Mouse (Mus musculus) gonadal fat pad, adult 2 months (tissue): ENCODE measurements at regions not wholly inside any gene's neighbourhood (a gene's known extent, or its start where the extent isn't known, plus 50 kb on each side); places are given as distances from the start of the nearest gene placed in this dataset.
"Not testable (repeated sequence)": the region's sequence is repeated elsewhere in the genome, so short reads cannot be mapped to it uniquely, and the experiment has no call there.

Experiments used
- DNase-seq: peaks from one replicate; pipeline ENCODE4 v3.0.0-alpha.2; 2012; ENCODE audit warnings: low read depth

DNA sequence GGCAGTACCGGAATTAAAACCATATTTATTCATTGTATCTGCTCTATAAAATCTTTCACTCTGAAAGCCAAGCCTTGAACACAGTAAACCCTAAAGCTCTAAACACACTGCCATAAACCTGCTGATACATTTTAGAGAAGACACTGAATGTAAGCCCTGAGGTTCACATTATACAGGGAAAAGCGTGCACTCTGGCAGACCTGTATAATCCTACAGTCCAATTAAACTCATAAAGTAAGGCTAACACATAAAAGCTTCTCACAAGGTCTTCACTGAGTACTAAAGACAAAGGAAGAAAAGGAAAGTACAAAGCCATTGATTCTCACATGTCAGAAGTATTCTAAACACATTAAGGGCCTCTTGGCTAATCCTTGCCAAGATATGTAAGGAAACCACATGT is 302.8 kb downstream of the Cylc2 start:
- DNase-seq, result no peak

DNA sequence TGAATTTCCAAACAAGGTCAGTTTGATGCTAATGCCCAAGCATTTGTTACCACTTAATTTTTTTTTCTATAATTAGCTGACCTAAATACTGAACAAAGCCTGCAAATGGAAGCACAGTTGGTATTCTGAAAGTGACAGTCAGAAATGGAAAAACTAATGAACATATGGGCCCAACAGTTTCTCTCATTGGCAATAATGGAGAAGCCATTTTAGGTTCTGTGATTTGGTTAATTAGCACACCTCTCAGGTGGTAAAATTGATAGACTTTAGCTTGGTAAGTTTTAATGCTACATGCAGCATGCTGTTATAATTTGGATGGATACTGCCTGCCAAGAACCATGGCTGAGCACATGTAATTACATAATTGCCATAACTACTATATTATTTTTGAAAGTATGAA is 303.3 kb downstream of the Cylc2 start:
- DNase-seq, result no peak

DNA sequence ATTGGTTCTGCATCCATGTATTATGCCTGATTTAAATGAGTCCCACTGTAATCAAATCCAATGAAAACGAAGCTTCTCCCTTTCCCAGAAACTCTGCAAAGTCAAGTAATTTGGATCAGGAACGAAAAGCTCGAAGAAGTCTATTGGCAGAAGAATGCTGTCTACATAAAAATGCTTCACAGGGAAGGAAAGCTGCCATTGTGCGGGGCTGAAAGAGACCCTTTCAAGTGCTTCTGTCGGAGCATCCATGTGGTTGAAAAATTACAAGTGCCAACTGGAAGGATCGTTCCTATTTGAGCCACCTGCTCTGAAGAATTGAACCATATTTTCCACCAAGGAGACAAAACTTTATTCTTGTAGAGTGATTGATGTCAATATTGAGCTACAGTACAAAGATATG is 328.9 kb downstream of the Cylc2 start:
- no peak for DNase-seq

DNA sequence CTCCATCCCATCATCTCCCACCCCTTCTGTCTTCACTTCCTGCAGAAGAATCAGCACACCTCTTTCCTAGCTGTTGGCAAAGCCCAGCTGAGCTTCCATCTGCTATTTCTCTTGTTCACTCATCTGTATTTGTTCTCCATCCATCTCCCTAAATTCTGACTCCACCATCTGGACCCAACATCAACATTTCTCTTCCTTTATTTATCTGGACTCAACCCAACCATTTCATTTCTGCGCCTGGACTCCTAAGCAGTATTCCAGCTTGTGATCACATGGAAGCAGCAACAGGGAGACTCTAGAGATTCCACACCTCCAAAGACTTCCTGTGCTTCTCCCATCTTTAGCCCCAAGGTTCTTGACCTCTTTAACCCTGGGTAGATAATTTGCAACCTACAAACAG is 343.2 kb downstream of the Cylc2 start:
- no peak for DNase-seq

- DNase-seq, result no peak
Observed at GRCm38 (mm10) chr4:51560100-51560499, 343.6 kb downstream of the Cylc2 start.

- DNase-seq, result no peak
Observed at GRCm38 (mm10) chr4:51562379-51562778, 345.9 kb downstream of the Cylc2 start.

DNA sequence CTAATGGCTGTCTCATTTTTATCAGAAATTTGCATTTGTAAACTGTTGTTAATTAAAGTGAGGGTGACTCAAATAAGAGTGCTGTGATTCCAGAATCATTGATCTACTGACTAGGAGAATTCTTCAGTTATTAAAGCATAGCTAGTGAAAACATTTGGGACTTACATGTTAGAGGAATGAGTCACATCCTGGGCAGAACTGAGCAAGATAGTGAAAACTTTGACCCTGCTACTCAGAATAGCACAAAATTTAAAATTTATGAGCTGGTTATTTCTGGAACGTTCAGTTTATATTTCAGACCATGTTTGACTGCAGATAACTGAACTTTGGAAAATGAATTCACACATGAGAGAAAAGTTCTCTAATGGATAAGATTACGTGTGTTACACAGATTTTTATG is 360.0 kb downstream of the Cylc2 start:
- no peak for DNase-seq

DNA sequence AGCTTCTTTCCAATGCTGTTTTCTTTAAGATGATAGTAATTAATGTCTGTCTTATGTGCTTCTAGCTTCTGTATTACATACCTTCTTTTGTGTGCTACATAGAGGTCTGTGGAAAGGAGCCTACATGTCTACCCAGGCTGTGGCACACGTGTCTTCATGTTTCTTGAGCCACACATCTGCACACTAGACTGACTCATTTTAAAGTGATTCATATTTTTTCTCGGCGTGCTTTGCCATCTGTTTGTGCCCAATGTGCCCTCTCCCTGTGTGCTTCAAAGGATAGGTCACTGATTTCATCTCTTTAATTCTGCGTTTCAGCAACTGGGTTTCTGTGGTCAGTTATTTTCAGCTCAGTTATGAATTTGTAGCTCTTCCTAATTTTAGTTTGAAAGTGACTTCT is 377.6 kb downstream of the Cylc2 start:
- DNase-seq, result no peak

DNA sequence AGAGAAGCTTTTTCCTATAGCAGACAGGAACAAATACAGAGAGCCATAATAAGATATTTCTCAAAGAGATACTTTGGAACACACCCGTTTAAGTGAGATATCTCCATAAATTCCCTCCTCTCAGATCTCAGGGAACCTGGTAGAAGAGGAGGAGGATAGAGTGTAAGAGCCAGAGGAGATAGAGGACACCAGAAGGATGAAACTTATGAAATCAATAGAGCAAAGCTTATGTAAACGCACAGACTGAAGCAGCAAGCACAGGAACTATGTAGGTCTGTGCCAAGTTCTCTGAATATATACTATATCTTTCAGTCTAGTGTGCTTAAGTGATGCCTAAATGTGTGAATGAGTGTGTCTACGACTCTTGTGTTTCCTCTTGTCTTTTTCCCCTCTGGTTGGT is 381.4 kb downstream of the Cylc2 start:
- no peak for DNase-seq

DNA sequence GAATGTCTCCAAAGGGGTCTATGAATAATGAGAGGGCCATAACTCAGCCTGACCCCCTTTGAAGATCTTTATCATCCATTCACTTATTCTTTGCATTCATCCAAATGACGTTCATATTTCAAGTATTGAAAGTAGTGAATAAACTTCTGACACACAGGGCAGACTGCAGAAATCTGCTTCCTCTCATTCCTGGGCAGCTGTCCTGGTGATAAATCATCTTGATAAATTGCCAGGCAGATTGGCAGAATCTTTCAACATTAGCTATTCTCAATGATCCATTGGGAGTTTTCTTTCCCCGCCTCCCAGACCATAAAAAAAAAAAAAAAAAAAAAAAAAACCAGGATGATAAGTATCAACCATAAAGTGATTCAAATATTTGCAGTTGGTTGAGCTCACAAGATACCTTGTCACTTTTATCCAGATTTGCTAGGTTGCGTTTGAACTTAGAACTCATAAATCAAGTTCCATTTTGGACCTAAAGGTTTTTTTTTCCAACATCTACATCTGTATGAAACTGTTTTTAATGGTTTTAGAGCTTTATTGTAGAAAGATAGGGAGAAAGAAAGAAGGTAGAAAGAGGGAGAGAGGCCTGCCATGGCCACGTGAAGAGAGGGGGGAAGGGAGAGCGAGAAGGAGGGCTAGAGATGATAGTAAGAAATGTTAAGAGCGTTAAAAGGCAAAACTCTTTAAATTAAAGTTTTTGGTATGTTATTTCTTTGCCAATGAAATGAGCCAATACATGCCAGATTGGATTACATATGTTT is 383.7 kb downstream of the Cylc2 start:
- DNase-seq, result no peak

DNA sequence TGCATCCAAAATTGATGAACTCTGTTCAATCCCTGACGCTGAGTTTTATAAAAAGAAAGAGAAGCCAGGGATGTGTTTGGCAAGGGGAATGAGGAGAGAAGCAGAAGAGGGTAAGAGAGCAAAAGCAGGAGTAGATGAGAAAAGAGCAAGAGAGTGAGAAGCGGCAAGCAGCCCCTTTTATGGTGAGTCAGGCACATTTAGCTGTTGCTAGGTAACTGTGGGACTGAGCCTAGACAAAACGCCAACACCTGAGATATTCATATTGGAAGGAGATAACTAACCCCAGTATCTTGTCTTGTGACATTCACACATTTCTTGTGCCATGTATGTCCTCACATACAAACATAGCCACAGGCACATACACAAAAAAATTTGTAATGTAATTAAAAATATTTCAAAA is 410.8 kb downstream of the Cylc2 start:
- no peak for DNase-seq

GRCm38 (mm10) chr4:51633471-51633870 is 417.0 kb downstream of the Cylc2 start:
- DNase-seq, result no peak

- peak; percentile 73 for DNase-seq
Observed at GRCm38 (mm10) chr4:51657325-51657724, 440.8 kb downstream of the Cylc2 start.

- peak; percentile 65 for DNase-seq
Observed at GRCm38 (mm10) chr4:51658286-51658685, 441.8 kb downstream of the Cylc2 start.

DNA sequence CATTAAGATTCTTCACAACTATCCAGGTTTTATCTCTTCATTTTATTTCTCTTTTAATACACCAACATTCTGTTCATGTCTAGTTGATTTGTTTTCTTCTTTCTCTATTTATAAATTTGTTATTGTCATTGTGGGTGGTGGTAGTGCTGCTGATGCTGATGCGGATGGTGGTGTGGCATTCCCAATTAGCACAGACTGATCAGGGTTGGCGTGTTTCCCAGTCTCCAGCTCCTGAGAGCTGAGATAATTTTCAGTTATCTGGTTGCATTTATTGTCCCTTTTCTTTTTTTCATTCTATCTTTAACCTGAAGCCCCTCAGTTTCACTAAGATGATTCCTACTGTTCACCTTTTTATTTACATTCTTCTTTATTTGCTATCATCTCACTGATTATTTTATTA is 455.0 kb downstream of the Cylc2 start:
- no peak for DNase-seq

DNA sequence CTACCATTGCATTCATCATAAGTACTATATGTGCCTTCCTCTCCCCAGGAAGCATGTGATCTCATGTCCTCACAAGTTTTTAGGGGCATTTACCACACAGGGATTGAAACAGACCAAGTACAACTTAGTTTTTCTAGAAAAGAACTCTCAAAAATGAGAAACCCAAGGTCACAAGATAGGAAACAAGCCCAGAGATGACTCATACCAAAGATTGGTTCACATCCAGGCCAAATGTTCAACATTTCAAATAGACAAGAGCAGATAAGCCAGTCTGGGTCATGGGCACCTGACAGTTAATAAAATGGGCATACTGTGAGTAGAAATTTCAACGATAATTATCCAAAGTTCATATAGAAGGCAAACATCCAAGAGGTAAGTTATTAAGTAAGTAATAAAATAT is 457.9 kb downstream of the Cylc2 start:
- no peak for DNase-seq

DNA sequence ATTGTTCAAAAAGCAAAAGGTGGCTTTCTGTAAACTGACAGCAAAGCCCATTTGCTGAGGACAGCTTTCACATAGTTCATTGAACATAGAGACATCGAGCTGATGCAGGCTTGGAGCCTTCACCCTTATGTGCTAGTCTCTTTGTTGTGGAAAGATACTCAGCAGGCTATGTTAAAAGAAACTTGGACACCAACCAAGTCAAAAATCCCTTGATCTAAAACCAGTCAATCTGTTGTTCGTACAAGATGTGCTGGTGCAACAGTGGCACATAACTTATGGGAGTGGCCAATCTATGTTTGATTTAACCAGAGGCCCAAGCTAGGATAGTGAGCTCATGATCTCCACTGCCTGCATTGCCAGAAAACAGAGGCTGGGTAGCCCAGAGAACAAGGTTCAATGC is 462.6 kb downstream of the Cylc2 start:
- DNase-seq, result no peak

DNA sequence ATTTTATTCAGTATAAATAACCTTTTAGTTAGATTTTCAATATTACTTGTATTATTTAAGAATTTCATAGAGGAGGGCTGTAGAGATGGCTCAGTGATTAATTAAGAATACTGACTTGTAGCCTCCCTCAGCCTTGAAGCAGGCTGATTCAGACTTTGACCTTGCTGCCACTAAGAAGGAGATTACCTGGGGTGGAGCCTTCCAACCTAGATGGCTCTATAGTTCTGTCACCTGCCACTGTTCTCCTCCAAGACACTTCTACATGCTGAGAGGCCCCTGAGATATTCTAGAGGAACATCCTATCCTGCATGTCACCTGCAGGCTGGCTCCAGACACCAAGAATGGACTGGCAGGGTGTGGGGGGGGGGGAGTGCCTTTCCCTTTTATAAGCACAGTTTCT is 466.9 kb downstream of the Cylc2 start:
- not testable (repeated sequence) for DNase-seq

DNA sequence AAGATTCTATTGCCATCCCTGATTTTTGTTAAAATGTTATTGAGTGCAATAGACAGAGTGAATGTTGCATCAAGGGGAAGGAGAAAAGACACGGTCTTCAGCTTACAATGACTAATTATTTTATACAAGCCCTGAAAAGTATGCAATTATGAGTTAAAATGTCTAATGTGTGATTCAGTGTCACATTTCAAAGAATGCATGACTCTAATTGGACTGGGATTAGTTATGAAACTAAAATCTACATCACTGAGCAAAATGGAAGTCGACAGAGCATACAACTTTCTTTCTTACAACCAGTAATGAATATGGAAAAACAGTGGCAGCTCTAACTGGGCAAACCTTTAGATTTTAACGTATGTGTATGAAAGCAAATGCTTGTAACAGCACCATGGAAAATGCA is 470.2 kb downstream of the Cylc2 start:
- no peak for DNase-seq
